Mouse (Mus musculus) adrenal gland (tissue): ENCODE measurements around the gene Appl2.
"Not testable (repeated sequence)": the region's sequence is repeated elsewhere in the genome, so short reads cannot be mapped to it uniquely, and the experiment has no call there.

Experiments
- intact Hi-C: fragments of 180-260 bp; cut with DNase I; formaldehyde crosslinking; loops from one replicate; pipeline ENCODE4 v1.15.1; 2025
- long read RNA-seq, 2 experiments: library from polyadenylated mRNA; unstranded; transcript quantifications; one replicate each; pipeline ENCODE4 v2.0.0; 2020; ENCODE audit warnings: borderline replicate concordance in 1 of 2; ENCODE audit not compliant: insufficient replicate concordance in 1 of 2

The Appl2 gene
- long read RNA-seq, experiment 1, transcript Appl2-201 (21 exons, 3,020 nt), result major isoform, 21 of 47 reads
- long read RNA-seq, experiment 1, partial matches to known transcripts, result 11 of 47 reads
- long read RNA-seq, experiment 1, other reads (novel, unspliced or antisense), result 15 of 47 reads
- long read RNA-seq, experiment 2, transcript Appl2-201 (21 exons, 3,020 nt), result major isoform, 7 of 18 reads
- long read RNA-seq, experiment 2, partial matches to known transcripts, result 5 of 18 reads
- long read RNA-seq, experiment 2, other reads (novel, unspliced or antisense), result 6 of 18 reads

- intact Hi-C loops, result loop anchor here (5.0 kb wide), 1 partner anchor 79 kb away; no protein-coding TSS in a partner anchor
Measured at GRCm38 (mm10) chr10:83648131-83649020, at the start of gene Appl2. Gene Appl2 (minus strand): TSS chr10:83648738.

- intact Hi-C loops, result no loop called here
Measured at GRCm38 (mm10) chr10:83696226-83696625, 47.7 kb upstream of the Appl2 start.

- intact Hi-C loops, result no loop called here
Measured at GRCm38 (mm10) chr10:83692175-83692895, 43.8 kb upstream of the Appl2 start.

GRCm38 (mm10) chr10:83688215-83688614 is 39.7 kb upstream of the Appl2 start:
- intact Hi-C loops, result no loop called here

GRCm38 (mm10) chr10:83681334-83681733 is 32.8 kb upstream of the Appl2 start:
- intact Hi-C loops, result no loop called here

- intact Hi-C loops, result no loop called here
Measured at GRCm38 (mm10) chr10:83666556-83666955, 18.0 kb upstream of the Appl2 start.

GRCm38 (mm10) chr10:83661925-83662324 is 13.4 kb upstream of the Appl2 start:
- intact Hi-C loops, result no loop called here

- intact Hi-C loops, result no loop called here
Measured at GRCm38 (mm10) chr10:83660605-83661004, 12.1 kb upstream of the Appl2 start.

GRCm38 (mm10) chr10:83654591-83654990 is 6.1 kb upstream of the Appl2 start:
- intact Hi-C loops, result no loop called here

- intact Hi-C loops, result not testable (repeated sequence)
Measured at GRCm38 (mm10) chr10:83652205-83652866, 3.8 kb upstream of the Appl2 start.

- intact Hi-C loops, result loop anchor here (5.0 kb wide), 1 partner anchor 78 kb away; no protein-coding TSS in a partner anchor
Measured at GRCm38 (mm10) chr10:83649037-83649436, 499 bp upstream of the Appl2 start.

- intact Hi-C loops, result loop anchor here (5.0 kb wide), 1 partner anchor 81 kb away; no protein-coding TSS in a partner anchor
Measured at GRCm38 (mm10) chr10:83646351-83646885, 2.1 kb downstream of the Appl2 start.

- intact Hi-C loops, result loop anchor here (5.0 kb wide), 1 partner anchor 82 kb away; no protein-coding TSS in a partner anchor
Measured at GRCm38 (mm10) chr10:83645716-83645990, 2.9 kb downstream of the Appl2 start.

- intact Hi-C loops, result loop anchor here (5.0 kb wide), 1 partner anchor 82 kb away; no protein-coding TSS in a partner anchor
Measured at GRCm38 (mm10) chr10:83644865-83645715, 3.4 kb downstream of the Appl2 start.

GRCm38 (mm10) chr10:83644167-83644566 is 4.4 kb downstream of the Appl2 start:
- intact Hi-C loops, result no loop called here

- intact Hi-C loops, result no loop called here
Measured at GRCm38 (mm10) chr10:83641641-83642040, 6.9 kb downstream of the Appl2 start.

GRCm38 (mm10) chr10:83639881-83640386 is 8.6 kb downstream of the Appl2 start:
- intact Hi-C loops, result no loop called here

GRCm38 (mm10) chr10:83637295-83637694 is 11.2 kb downstream of the Appl2 start:
- intact Hi-C loops, result no loop called here

- intact Hi-C loops, result no loop called here
Measured at GRCm38 (mm10) chr10:83636191-83636590, 12.3 kb downstream of the Appl2 start.

- intact Hi-C loops, result no loop called here
Measured at GRCm38 (mm10) chr10:83634461-83634860, 14.1 kb downstream of the Appl2 start.
